Mouse (Mus musculus) heart, embryonic 16.5 days (tissue): ENCODE measurements around the gene Hoxc5. TPM values are rescaled to one million over a fixed set of nuclear protein-coding genes. Genes with fewer than 3 reads are reported as not detected.

Experiments
- ATAC-seq: fragments of 200-750 bp; cut with Nextera tagmentation; replicated peaks from 2 replicates; pipeline ENCODE4 v1.8.0; 2017; ENCODE audit warnings: moderate number of reproducible peaks; ENCODE audit not compliant: insufficient read depth, low FRiP score; ENCODE audit errors: extremely low read depth
- H3K27ac ChIP-seq: fragments of 300-500 bp; sonication (generic); 2 replicates; pipeline ENCODE4 v1.5.1; 2014; ENCODE audit warnings: mild to moderate bottlenecking, low read length, control low read depth, moderate library complexity
- H3K27me3 ChIP-seq: fragments of 300-500 bp; sonication (generic); 2 replicates; pipeline ENCODE4 v1.6.1; 2014; ENCODE audit warnings: low read length, mixed read lengths; ENCODE audit not compliant: control insufficient read depth, insufficient read depth
- H3K36me3 ChIP-seq: fragments of 300-500 bp; sonication (generic); 2 replicates; pipeline ENCODE4 v1.6.1; 2014; ENCODE audit not compliant: control insufficient read depth, insufficient read depth
- H3K4me1 ChIP-seq: fragments of 300-500 bp; sonication (generic); 2 replicates; pipeline ENCODE4 v1.6.1; 2014; ENCODE audit warnings: low read length, mixed read lengths; ENCODE audit not compliant: control insufficient read depth, insufficient read depth
- H3K4me2 ChIP-seq: fragments of 300-500 bp; sonication (generic); 2 replicates; pipeline ENCODE4 v1.6.1; 2014; ENCODE audit warnings: low read depth, mild to moderate bottlenecking, control low read depth, low read length
- H3K4me3 ChIP-seq: fragments of 300-500 bp; sonication (generic); 2 replicates; pipeline ENCODE4 v1.5.1; 2014; ENCODE audit warnings: mild to moderate bottlenecking, control low read depth, low read length
- H3K9ac ChIP-seq: fragments of 300-500 bp; sonication (generic); 2 replicates; pipeline ENCODE4 v1.6.1; 2014; ENCODE audit warnings: low read length, control low read depth
- H3K9me3 ChIP-seq: fragments of 300-500 bp; sonication (generic); replicated peaks from 2 replicates; pipeline ENCODE4 v1.6.1; 2016; ENCODE audit warnings: low read length; ENCODE audit not compliant: control insufficient read depth
- WGBS: fragments of 180-500 bp; shearing (Covaris S2); extraction: QIAGEN DNeasy Blood & Tissue Kit; methylation state at CpG from one replicate; pipeline ENCODE4 v1.1.7; 2014; 5-methylcytosine and 5-hydroxymethylcytosine counted together
- polyA plus RNA-seq: library from polyadenylated mRNA; unstranded; fragments of >200 nt; fragmentation: Nextera tagmentation; extraction: Ambion mirVana; gene quantifications from 2 replicates; pipeline ENCODE4 v1.2.1, GENCODE M21; 2015

Hoxc5 gene
- polyA plus RNA-seq, 1 experiment from 2014 or later = 0.11 TPM

- Histone ChIP-seq H3K9me3 (no peaks in the 10 kb centered on the region), H3K36me3 (no peaks in the 10 kb centered on the region), H3K4me2 (no peak overlapping the region), H3K9ac (no peak overlapping the region), H3K4me1 (no peaks in the 10 kb centered on the region), H3K27me3 (peaks cover 73% of the 10 kb centered on the region), H3K4me3 (no peak overlapping the region), H3K27ac (no peak overlapping the region)
- no peak for ATAC-seq
These were observed 86.0 kb downstream of the Hoxc5 start for GRCm38 (mm10) chr15:103053210-103053609.

GRCm38 (mm10) chr15:103056396-103056795, 89.2 kb downstream of the Hoxc5 start:
- WGBS = 32% methylated on average over 2 of the region's 2 CpGs
- Histone ChIP-seq H3K36me3 (no peaks in the 10 kb centered on the region), H3K4me2 (no peak overlapping the region), H3K9ac (no peak overlapping the region), H3K4me3 (no peak overlapping the region), H3K9me3 (no peaks in the 10 kb centered on the region), H3K27ac (no peak overlapping the region), H3K4me1 (no peaks in the 10 kb centered on the region), H3K27me3 (peaks cover 84% of the 10 kb centered on the region)
- ATAC-seq = no peak

GRCm38 (mm10) chr15:103058715-103059114, 91.5 kb downstream of the Hoxc5 start:
- Histone ChIP-seq H3K4me3 (no peak overlapping the region), H3K4me2 (no peak overlapping the region), H3K27me3 (peaks cover 88% of the 10 kb centered on the region), H3K27ac (no peak overlapping the region), H3K9me3 (no peaks in the 10 kb centered on the region), H3K9ac (no peak overlapping the region), H3K4me1 (no peaks in the 10 kb centered on the region), H3K36me3 (no peaks in the 10 kb centered on the region)
- 14% methylated on average over 12 of the region's 12 CpGs for WGBS
- no peak for ATAC-seq

- Histone ChIP-seq H3K4me1 (no peaks in the 10 kb centered on the region), H3K9me3 (no peaks in the 10 kb centered on the region), H3K9ac (no peak overlapping the region), H3K27ac (no peak overlapping the region), H3K36me3 (no peaks in the 10 kb centered on the region), H3K4me3 (no peak overlapping the region), H3K4me2 (no peak overlapping the region), H3K27me3 (peaks cover 88% of the 10 kb centered on the region)
- no peak for ATAC-seq
- WGBS = 4% methylated on average over 21 of the region's 21 CpGs
These were observed 92.2 kb downstream of the Hoxc5 start for GRCm38 (mm10) chr15:103059393-103059992.

- no peak overlapping the region for H3K4me2 ChIP-seq
- H3K36me3 ChIP-seq = no peaks in the 10 kb centered on the region
- H3K27me3 ChIP-seq = peaks cover 88% of the 10 kb centered on the region
- no peak for ATAC-seq
- 21% methylated on average over 11 of the region's 11 CpGs for WGBS
- no peak overlapping the region for H3K27ac ChIP-seq
- no peaks in the 10 kb centered on the region for H3K9me3 ChIP-seq
- H3K4me1 ChIP-seq = no peaks in the 10 kb centered on the region
- no peak overlapping the region for H3K4me3 ChIP-seq
- H3K9ac ChIP-seq = no peak overlapping the region
These were observed 92.7 kb downstream of the Hoxc5 start for GRCm38 (mm10) chr15:103060021-103060340.

DNA sequence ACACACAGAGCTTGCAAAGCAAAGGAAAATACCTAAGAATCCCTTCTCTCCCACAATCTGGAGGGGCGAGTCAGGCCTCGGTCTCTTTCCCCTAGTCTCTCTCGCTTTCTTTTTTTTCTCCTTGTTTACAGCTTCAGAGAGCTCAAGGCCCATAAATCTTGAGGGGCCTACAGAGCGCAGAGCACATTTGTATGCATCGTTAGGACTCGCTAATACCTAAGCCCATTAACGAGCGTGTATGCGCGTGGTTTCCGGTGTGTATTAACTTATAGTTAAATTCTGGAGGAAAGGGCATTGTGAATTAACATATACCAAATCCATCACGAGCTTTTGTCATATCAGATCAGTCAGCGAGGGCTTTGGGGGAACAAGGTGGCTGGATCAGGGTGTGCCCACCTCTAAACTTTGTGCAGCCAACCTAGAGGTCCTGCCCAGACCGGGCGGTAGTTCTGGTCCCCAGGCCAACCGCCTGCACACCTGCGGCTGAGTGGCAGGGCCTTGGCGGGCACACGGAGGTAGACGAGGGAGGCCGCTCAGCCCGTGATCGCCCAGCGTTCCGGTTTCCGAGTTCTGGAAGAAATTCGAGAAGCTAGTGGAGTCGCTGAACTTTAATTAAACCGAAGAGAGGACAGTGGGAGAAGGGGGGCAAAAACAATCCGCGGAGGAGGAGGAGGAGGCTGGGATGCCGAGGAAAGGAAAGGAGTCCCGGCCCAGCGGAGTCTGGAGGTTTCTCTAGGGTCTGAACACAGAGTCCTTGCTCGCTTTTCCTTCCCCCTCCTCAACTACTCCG, 93.3 kb downstream of the Hoxc5 start:
- Histone ChIP-seq H3K4me3 (peak overlapping the region; percentile 1; the same call in 1 of the 2 replicates), H3K27me3 (peaks cover 90% of the 10 kb centered on the region), H3K27ac (no peak overlapping the region), H3K36me3 (no peaks in the 10 kb centered on the region), H3K4me1 (no peaks in the 10 kb centered on the region), H3K9ac (no peak overlapping the region), H3K4me2 (no peak overlapping the region), H3K9me3 (no peaks in the 10 kb centered on the region)
- ATAC-seq = no peak
- 5% methylated on average over 36 of the region's 36 CpGs for WGBS

DNA sequence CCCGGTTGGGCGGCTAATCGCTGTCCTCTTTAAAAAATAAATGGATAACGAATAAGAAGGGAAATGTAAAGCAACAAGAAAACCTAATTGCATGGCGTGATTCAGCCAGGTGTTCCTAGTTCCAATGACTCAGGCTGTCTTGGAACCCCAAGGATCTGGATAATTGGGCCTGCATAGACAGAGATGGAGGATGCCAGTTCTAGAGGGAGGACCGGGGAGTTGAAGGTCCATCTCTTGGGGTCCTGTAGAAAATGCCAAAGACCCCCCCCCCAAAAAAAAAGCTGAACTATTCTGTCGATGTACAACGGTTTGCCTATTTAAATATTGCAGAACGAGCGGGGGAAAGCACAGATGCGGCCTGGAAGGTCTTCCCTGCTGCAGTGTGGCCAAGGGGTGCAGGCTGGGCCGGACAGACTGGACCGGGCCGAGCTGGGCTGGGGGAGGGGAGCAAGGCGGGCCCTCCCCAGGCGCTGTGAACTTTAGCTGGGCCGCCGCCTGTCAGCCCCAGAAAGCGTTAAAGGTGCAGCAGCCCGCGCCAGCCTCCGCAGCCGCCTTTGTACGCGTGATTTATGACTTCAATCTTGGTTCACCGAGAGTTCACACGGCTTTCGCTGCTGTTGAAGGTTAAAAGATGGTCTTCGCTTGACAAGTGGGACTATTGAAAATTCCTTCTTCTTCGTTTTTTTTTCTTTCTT, 94.0 kb downstream of the Hoxc5 start:
- H3K4me2 ChIP-seq = no peak overlapping the region
- peak overlapping the region; percentile 1; the same call in 1 of the 2 replicates for H3K4me3 ChIP-seq
- peaks cover 92% of the 10 kb centered on the region for H3K27me3 ChIP-seq
- H3K9me3 ChIP-seq = no peaks in the 10 kb centered on the region
- H3K4me1 ChIP-seq = no peaks in the 10 kb centered on the region
- no peak overlapping the region for H3K27ac ChIP-seq
- H3K36me3 ChIP-seq = no peaks in the 10 kb centered on the region
- 3% methylated on average over 30 of the region's 30 CpGs for WGBS
- H3K9ac ChIP-seq = no peak overlapping the region
- no peak for ATAC-seq

GRCm38 (mm10) chr15:103061988-103062387, 94.7 kb downstream of the Hoxc5 start:
- Histone ChIP-seq H3K9ac (no peak overlapping the region), H3K9me3 (no peaks in the 10 kb centered on the region), H3K27ac (no peak overlapping the region), H3K4me2 (no peak overlapping the region), H3K4me1 (no peaks in the 10 kb centered on the region), H3K27me3 (peaks cover 92% of the 10 kb centered on the region), H3K4me3 (no peak overlapping the region), H3K36me3 (no peaks in the 10 kb centered on the region)
- 15% methylated on average over 2 of the region's 2 CpGs for WGBS
- no peak for ATAC-seq

DNA sequence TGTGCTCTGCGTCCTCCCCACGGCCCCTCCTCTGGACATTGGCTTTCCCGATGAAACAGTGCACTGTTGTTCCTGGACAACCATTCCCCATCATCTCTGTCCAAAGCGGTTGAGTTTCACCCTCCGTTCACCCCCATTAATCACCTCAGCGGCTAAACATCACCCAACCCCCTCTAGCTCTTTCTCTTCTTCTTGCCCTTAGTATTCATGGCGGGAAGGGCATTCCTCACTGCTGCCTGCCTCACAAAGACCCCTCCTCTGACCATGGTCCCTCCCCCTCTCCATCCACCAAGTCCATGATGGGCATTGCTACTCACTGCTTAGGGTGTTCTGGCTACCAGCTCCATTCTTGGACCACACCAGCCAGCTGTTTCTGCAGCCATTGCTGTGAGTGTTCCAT, 98.4 kb downstream of the Hoxc5 start:
- H3K36me3 ChIP-seq = no peaks in the 10 kb centered on the region
- H3K9me3 ChIP-seq = no peaks in the 10 kb centered on the region
- H3K9ac ChIP-seq = no peak overlapping the region
- H3K4me2 ChIP-seq = no peak overlapping the region
- H3K27me3 ChIP-seq = peaks cover 95% of the 10 kb centered on the region
- no peak for ATAC-seq
- H3K4me3 ChIP-seq = no peak overlapping the region
- H3K4me1 ChIP-seq = no peaks in the 10 kb centered on the region
- H3K27ac ChIP-seq = no peak overlapping the region
- 37% methylated on average over 7 of the region's 7 CpGs for WGBS
